Mouse (Mus musculus) kidney, embryonic 16.5 days (tissue): ENCODE results near the gene Dlst. TPM values are rescaled to one million over a fixed set of nuclear protein-coding genes. Genes with fewer than 3 reads are reported as not detected.

Experiments used
- ATAC-seq: fragments of 200-750 bp; cut with Nextera tagmentation; 2 replicates; pipeline ENCODE4 v1.8.0; 2017; ENCODE audit warnings: moderate TSS enrichment; ENCODE audit not compliant: low FRiP score, low TSS enrichment
- H3K27ac ChIP-seq: fragments of 300-500 bp; sonication (generic); 2 replicates; pipeline ENCODE4 v1.5.1; 2014; ENCODE audit warnings: low read length
- H3K27me3 ChIP-seq: fragments of 300-500 bp; sonication (generic); 2 replicates; pipeline ENCODE4 v1.6.1; 2014; ENCODE audit warnings: low read length, control low read depth, mixed read lengths; ENCODE audit not compliant: insufficient read depth
- H3K36me3 ChIP-seq: fragments of 300-500 bp; sonication (generic); 2 replicates; pipeline ENCODE4 v1.6.1; 2014; ENCODE audit warnings: low read length, control low read depth, mixed read lengths; ENCODE audit not compliant: insufficient read depth
- H3K4me1 ChIP-seq: fragments of 300-500 bp; sonication (generic); 2 replicates; pipeline ENCODE4 v1.6.1; 2014; ENCODE audit warnings: low read length, control low read depth, mixed read lengths; ENCODE audit not compliant: insufficient read depth
- H3K4me2 ChIP-seq: fragments of 300-500 bp; sonication (generic); replicated peaks from 2 replicates; pipeline ENCODE4 v1.6.1; 2014; ENCODE audit warnings: low read depth, low read length
- H3K4me3 ChIP-seq: fragments of 300-500 bp; sonication (generic); 2 replicates; pipeline ENCODE4 v1.5.1; 2014; ENCODE audit warnings: mild to moderate bottlenecking, low read length
- H3K9ac ChIP-seq: fragments of 300-500 bp; sonication (generic); replicated peaks from 2 replicates; pipeline ENCODE4 v1.6.1; 2014; ENCODE audit warnings: low read length
- H3K9me3 ChIP-seq: fragments of 300-500 bp; sonication (generic); 2 replicates; pipeline ENCODE4 v1.6.1; 2016; ENCODE audit warnings: low read length, control low read depth
- WGBS: fragments of 180-500 bp; shearing (Covaris S2); extraction: QIAGEN DNeasy Blood & Tissue Kit; methylation state at CpG from one replicate; pipeline ENCODE4 v1.1.7; 2014; 5-methylcytosine and 5-hydroxymethylcytosine counted together
- polyA plus RNA-seq: library from polyadenylated mRNA; unstranded; fragments of >200 nt; fragmentation: Nextera tagmentation; extraction: Ambion mirVana; gene quantifications from 2 replicates; pipeline ENCODE4 v1.2.1, GENCODE M21; 2015

Dlst gene
- polyA plus RNA-seq, 1 experiment from 2014 or later: 153 TPM

GRCm38 (mm10) chr12:85158801-85159200, 48.2 kb downstream of the Dlst start:
- Histone ChIP-seq H3K27ac (no peak overlapping the region), H3K27me3 (no peaks in the 10 kb centered on the region), H3K9me3 (no peaks in the 10 kb centered on the region), H3K4me1 (no peaks in the 10 kb centered on the region), H3K4me3 (no peak overlapping the region), H3K36me3 (no peaks in the 10 kb centered on the region), H3K9ac (no peak overlapping the region), H3K4me2 (no peak overlapping the region)
- 93% methylated on average over 8 of the region's 8 CpGs for WGBS
- no peak for ATAC-seq

- Histone ChIP-seq H3K27me3 (no peaks in the 10 kb centered on the region), H3K9me3 (no peaks in the 10 kb centered on the region), H3K9ac (no peak overlapping the region), H3K36me3 (no peaks in the 10 kb centered on the region), H3K4me2 (no peak overlapping the region), H3K4me3 (no peak overlapping the region), H3K27ac (no peak overlapping the region), H3K4me1 (no peaks in the 10 kb centered on the region)
- no peak for ATAC-seq
- WGBS: 62% methylated on average over 5 of the region's 5 CpGs
These were observed 49.0 kb downstream of the Dlst start for GRCm38 (mm10) chr12:85159592-85159991.

- Histone ChIP-seq H3K27ac (no peak overlapping the region), H3K36me3 (no peaks in the 10 kb centered on the region), H3K4me3 (no peak overlapping the region), H3K4me2 (no peak overlapping the region), H3K9me3 (no peaks in the 10 kb centered on the region), H3K9ac (no peak overlapping the region), H3K4me1 (peaks cover 7% of the 10 kb centered on the region; the same call in 1 of the 2 replicates), H3K27me3 (no peaks in the 10 kb centered on the region)
- no peak for ATAC-seq
- 86% methylated on average over 5 of the region's 5 CpGs for WGBS
These were observed 54.4 kb downstream of the Dlst start for GRCm38 (mm10) chr12:85164996-85165395.

- ATAC-seq: no peak
- H3K4me1 ChIP-seq: peaks cover 7% of the 10 kb centered on the region; the same call in 1 of the 2 replicates
- H3K9me3 ChIP-seq: no peaks in the 10 kb centered on the region
- no peak overlapping the region for H3K4me2 ChIP-seq
- 83% methylated on average over 9 of the region's 9 CpGs for WGBS
- no peak overlapping the region for H3K4me3 ChIP-seq
- no peaks in the 10 kb centered on the region for H3K27me3 ChIP-seq
- H3K9ac ChIP-seq: no peak overlapping the region
- H3K36me3 ChIP-seq: no peaks in the 10 kb centered on the region
- H3K27ac ChIP-seq: no peak overlapping the region
These were observed 56.0 kb downstream of the Dlst start for GRCm38 (mm10) chr12:85166631-85167030.

GRCm38 (mm10) chr12:85169117-85169858, 58.7 kb downstream of the Dlst start:
- Histone ChIP-seq H3K4me2 (peak overlapping the region; percentile 39), H3K4me3 (0 out of 2 replicates have a peak overlapping the region, but pooled peaks have one; percentile 14), H3K4me1 (peaks cover 7% of the 10 kb centered on the region; the same call in 1 of the 2 replicates), H3K27ac (no peak overlapping the region), H3K9ac (peak overlapping the region; percentile 48), H3K36me3 (no peaks in the 10 kb centered on the region), H3K9me3 (no peaks in the 10 kb centered on the region), H3K27me3 (no peaks in the 10 kb centered on the region)
- ATAC-seq: peak; percentile 50; the same call in 1 of the 2 replicates
- WGBS: 32% methylated on average over 27 of the region's 27 CpGs

GRCm38 (mm10) chr12:85169877-85170276, 59.2 kb downstream of the Dlst start:
- H3K4me3 ChIP-seq: no peak overlapping the region
- H3K36me3 ChIP-seq: no peaks in the 10 kb centered on the region
- ATAC-seq: no peak
- H3K9me3 ChIP-seq: no peaks in the 10 kb centered on the region
- 0 out of 2 replicates have a peak overlapping the region, but pooled peaks have one; percentile 5 for H3K9ac ChIP-seq
- WGBS: 76% methylated on average over 3 of the region's 3 CpGs
- peaks cover 8% of the 10 kb centered on the region; the same call in 1 of the 2 replicates for H3K4me1 ChIP-seq
- H3K4me2 ChIP-seq: no peak overlapping the region
- H3K27me3 ChIP-seq: no peaks in the 10 kb centered on the region
- H3K27ac ChIP-seq: no peak overlapping the region

GRCm38 (mm10) chr12:85170284-85170947, 59.8 kb downstream of the Dlst start:
- H3K27ac ChIP-seq: no peak overlapping the region
- H3K4me1 ChIP-seq: peaks cover 13% of the 10 kb centered on the region
- no peak overlapping the region for H3K4me3 ChIP-seq
- no peak overlapping the region for H3K9ac ChIP-seq
- no peak overlapping the region for H3K4me2 ChIP-seq
- no peaks in the 10 kb centered on the region for H3K36me3 ChIP-seq
- WGBS: 83% methylated on average over 11 of the region's 11 CpGs
- no peak for ATAC-seq
- no peaks in the 10 kb centered on the region for H3K27me3 ChIP-seq
- H3K9me3 ChIP-seq: no peaks in the 10 kb centered on the region

GRCm38 (mm10) chr12:85170948-85171307, 60.3 kb downstream of the Dlst start:
- no peaks in the 10 kb centered on the region for H3K36me3 ChIP-seq
- no peak overlapping the region for H3K9ac ChIP-seq
- WGBS: 93% methylated on average over 3 of the region's 3 CpGs

GRCm38 (mm10) chr12:85174016-85174415, 63.4 kb downstream of the Dlst start:
- Histone ChIP-seq H3K27ac (no peak overlapping the region), H3K4me3 (no peak overlapping the region), H3K27me3 (no peaks in the 10 kb centered on the region), H3K9ac (no peak overlapping the region; the same call in 1 of the 2 replicates), H3K4me1 (peaks cover 38% of the 10 kb centered on the region), H3K4me2 (no peak overlapping the region), H3K9me3 (no peaks in the 10 kb centered on the region), H3K36me3 (no peaks in the 10 kb centered on the region)
- WGBS: 73% methylated on average over 7 of the region's 7 CpGs
- ATAC-seq: no peak

More at GRCm38 (mm10) chr12:85170948-85171307, 60.3 kb downstream of the Dlst start:
- no peak overlapping the region for H3K4me2 ChIP-seq
- H3K4me1 ChIP-seq: peaks cover 18% of the 10 kb centered on the region
- no peaks in the 10 kb centered on the region for H3K9me3 ChIP-seq
- no peak overlapping the region for H3K27ac ChIP-seq
- ATAC-seq: no peak
- no peak overlapping the region for H3K4me3 ChIP-seq
- H3K27me3 ChIP-seq: no peaks in the 10 kb centered on the region
